Mouse (Mus musculus) neutrophil, adult 5-6 weeks (primary cell): Measurements from ENCODE around the gene Prdx2. TPM values are rescaled to one million over a fixed set of nuclear protein-coding genes. Genes with fewer than 3 reads are reported as not detected.
A peak's percentile ranks its signal among the peaks of the same experiment; 100 is the strongest.

Experiments
- ATAC-seq: fragments of 151-379, 151-347 bp; 2 replicates; pipeline ENCODE4 v1.8.0; 2017; ENCODE audit warnings: mild to moderate bottlenecking, moderate TSS enrichment; ENCODE audit not compliant: insufficient number of reproducible peaks, poor library complexity, low FRiP score, severe bottlenecking; ENCODE audit errors: extremely low read depth
- total RNA-seq: library from RNA; stranded (forward); fragments of 200-1000 nt; gene quantifications from 2 replicates; pipeline ENCODE4 v1.2.3, GENCODE M21; 2017

Gene Prdx2
- total RNA-seq, 1 experiment from 2014 or later, result 92.5 TPM

DNA sequence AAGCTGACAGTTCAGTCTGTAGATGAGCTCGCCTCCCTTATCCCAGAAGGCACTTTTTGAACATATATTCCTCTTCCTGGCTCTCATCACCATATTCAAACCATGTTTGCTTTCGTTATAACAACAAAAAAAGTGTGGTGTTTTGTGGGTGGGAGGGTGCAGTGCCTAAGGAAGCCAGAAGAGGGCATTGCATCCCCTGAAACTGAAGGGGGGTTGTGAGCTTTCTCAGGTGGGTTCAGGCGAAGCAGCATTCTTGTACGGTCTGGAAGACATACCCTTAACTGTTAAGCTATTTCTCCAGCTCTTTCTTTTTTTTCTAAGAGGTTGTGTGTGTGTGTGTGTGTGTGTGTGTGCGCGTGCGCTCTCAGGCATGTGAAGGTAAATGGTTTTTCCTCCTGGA, 6.0 kb downstream of the Prdx2 start:
- ATAC-seq, result 0 out of 2 replicates have a peak, but pooled peaks have one; percentile 2

DNA sequence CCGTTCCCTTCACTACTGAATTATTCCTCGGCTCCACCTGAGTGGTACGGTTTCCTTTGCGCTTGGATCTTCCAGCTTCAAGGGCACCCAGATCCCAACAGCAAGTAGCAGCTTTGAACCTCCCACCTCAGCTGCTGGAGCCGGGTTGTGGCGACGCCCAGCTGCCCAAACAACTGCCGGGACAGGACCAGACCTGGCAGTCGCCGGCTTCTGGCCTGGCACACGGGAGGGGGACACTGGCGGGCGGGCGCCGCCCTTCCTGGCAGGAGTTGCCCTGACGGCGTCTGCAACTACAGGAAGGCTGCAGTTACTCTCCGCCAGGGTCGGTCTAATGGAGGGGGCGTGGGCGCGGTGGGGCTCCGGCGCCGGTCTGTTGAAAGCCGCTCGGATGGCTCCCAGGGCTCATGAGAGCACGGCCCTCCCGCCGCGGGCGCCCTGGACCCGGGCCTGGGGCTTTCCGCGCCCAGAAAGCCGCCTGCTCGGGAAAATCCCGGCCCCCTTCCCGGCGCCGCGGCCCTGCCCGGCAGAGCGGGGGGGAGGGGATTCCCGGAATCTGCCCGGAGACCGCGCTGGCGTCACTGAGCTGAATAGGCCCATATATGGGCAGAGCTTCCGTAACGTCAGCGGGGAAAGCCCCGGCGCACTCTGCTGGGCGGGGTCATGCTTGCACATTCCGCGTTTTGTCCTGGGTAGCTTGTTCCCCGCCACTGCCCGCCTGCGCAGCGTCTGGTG, 6.8 kb downstream of the Prdx2 start:
- peak; percentile 18; the same call in 1 of the 2 replicates for ATAC-seq

GRCm38 (mm10) chr8:84976763-84977434, 7.5 kb downstream of the Prdx2 start:
- ATAC-seq, result no peak

- 0 out of 2 replicates have a peak, but pooled peaks have one; percentile 0 for ATAC-seq
These were observed 8.3 kb downstream of the Prdx2 start for GRCm38 (mm10) chr8:84977435-84978247.

- ATAC-seq, result peak; percentile 37
These were observed 9.0 kb downstream of the Prdx2 start, which contains the start of gene Junb for GRCm38 (mm10) chr8:84978248-84978940. Junb (minus strand) TSS chr8:84978718.

DNA sequence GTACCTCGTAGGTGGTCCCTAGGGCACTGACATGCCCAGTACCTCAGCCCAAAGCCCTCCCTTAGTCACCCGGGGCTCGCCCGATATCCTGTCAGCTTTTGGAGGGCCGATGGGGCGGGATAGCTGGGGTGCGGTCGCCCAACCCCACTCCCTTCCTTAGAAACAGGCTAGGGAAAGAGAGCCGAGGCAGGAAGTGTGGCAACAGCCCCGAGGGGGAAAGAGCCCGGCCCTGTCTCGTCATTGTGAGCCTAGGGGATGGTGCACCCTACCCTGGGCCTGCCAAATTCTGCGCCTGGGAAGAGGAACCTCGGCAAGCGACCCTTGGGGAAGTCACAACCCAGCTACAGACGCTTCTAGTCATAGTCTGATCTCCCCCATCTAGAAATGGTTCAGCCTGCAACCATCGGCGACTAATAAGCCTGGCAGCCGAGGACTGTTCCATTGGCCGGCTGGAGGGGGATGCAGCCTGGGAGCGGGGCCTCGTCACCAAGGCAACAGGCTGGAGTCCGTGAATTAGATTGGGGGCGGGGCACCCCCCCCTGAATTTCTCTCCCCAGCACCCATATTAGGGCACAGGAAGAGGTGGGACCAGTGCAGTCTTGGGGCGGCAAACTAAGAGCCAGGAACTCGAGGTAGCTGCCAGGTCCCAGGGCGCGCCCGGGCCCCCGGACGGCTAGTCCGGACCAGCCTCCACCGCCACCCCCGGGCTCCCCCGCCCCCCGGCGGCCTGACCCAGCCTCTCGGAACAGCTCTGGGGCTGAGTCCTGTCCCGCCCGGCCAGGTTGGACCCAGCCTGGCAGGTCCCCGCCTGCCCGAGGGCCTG, 10.4 kb downstream of the Prdx2 start:
- ATAC-seq, result peak; percentile 42

- no peak for ATAC-seq
These were observed 11.4 kb downstream of the Prdx2 start for GRCm38 (mm10) chr8:84980622-84981358.

DNA sequence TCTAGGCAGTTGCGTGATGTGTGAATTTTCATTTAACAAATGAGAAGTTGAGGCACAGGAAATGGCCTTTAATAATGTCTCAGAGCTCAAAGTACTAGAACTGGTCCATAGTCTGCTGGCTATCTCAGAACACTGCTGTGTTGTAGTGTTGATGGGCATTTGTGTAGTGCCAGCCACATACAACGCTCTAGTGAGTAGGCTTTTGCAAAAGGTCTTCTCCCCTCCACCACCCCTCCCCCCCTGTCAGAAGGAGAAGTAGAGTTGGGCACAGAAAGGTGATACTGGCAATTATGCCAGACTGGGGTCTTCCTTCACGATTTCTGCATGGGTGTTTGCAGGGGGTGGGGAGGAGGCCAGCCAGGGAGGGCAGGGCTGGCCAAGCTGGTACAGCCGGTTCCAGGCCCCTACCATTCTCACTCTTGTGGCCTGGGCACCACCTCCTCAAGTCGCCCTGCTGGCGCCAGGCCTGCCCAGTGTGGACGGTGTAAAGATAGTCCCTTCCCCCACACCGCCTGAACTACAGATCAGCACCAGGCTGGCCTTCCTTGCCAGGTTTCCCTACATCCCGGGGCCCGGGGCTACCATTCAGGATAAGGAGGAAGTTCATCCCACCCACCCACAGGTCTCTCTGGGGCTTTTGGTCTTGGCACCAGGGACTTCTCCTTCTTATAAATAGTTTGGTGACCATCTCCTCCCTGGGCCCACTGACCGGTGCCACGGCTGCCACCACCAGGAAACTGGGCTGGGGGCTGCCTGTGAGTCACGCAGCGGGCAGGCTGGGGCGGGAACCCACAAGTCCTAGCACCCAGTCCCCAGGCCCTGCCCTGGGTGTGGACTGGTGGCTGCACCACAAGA, 12.5 kb downstream of the Prdx2 start:
- ATAC-seq, result no peak

- no peak for ATAC-seq
These were observed 13.2 kb downstream of the Prdx2 start for GRCm38 (mm10) chr8:84982499-84983011.

DNA sequence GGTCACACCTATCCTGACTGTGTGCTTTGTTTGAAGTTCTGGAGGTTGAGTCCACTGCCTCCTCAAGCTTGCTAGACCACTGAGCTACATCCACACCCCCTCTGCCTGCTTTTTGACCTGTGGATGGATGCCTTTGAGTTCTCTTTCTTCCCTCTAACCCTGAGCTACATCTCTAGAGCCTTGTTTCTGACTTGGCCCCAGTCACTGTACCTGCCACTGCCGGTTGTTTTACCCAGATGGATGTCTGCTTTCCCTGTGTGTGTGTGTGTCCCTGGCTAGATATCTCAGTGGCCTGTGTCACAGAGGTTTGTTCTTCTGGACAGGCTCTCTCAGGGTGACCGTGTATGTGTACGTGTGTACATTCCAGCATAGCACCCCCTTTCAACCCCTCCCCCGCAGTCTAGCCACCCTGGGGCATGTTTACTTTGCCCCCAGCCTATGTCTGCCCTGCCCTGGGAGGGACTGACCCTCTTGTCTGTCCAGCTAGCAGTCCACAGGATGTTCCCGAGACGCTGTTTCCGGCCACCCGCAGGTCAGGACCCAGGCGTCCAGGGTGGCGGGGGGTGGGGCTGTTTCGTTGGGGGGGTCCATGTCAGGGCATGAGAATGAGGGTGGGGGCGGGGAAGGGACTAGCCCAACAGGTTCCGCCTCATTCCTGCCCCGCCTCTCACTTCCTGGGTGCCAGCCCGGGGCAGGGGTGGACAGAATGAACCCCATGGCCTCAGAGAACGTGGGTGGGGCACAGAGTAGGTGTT, 15.1 kb downstream of the Prdx2 start:
- ATAC-seq, result no peak

GRCm38 (mm10) chr8:84985049-84985683, 15.8 kb downstream of the Prdx2 start:
- ATAC-seq, result no peak

GRCm38 (mm10) chr8:84985684-84986378, 16.4 kb downstream of the Prdx2 start:
- ATAC-seq, result peak; percentile 55

DNA sequence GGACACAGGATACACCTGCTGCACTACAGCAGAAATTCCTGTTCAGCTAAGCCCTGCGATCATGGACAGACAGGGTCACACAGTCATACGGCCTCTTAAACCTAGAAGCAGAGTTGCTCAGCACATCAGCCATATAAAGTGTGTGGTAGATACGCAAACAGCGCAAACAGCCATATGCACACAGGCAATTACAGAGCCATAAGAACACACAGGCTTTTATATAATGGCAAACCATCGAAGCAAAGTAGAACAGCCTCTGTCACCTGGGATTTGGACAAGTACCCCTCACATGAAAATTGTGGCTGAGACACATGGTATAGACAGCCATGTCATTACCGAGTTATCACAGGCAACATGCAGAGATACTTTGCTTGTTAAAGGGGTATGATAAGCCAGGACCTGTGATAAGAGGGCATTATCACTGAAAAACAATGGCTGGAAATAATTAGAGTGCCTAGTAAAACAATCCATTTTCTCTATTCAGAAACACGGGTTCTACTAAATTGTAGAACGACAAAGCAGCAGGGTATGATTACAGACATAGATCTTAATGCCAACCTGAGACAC, 17.1 kb downstream of the Prdx2 start:
- ATAC-seq, result no peak

DNA sequence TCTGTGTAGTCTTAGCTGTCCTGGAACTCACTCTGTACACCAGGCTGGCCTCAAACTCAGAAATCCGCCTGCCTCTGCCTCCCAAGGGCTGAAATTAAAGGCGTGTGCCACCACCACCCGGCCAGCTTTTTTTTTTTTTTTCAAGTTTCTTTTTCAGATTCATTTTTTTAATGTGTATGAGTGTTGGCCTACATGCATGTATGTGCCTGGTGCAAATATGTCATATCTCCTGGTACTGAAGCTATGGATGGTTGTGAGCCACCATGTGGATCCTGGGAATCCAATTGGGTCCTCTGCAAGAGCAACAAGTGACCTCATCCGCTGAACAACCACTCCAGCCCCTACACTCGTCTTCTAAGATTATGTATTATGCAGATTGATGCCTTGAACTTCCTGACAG, 18.0 kb downstream of the Prdx2 start:
- no peak for ATAC-seq

GRCm38 (mm10) chr8:84987903-84988302, 18.5 kb downstream of the Prdx2 start:
- ATAC-seq, result no peak
